Mouse (Mus musculus): Measurements from ENCODE around the gene Snap29. TPM values are rescaled to one million over a fixed set of nuclear protein-coding genes. Genes with fewer than 3 reads are reported as not detected.

The Snap29 gene
- polyA plus RNA-seq, 1 experiment from 2014 or later, result 12.9 TPM

DNA sequence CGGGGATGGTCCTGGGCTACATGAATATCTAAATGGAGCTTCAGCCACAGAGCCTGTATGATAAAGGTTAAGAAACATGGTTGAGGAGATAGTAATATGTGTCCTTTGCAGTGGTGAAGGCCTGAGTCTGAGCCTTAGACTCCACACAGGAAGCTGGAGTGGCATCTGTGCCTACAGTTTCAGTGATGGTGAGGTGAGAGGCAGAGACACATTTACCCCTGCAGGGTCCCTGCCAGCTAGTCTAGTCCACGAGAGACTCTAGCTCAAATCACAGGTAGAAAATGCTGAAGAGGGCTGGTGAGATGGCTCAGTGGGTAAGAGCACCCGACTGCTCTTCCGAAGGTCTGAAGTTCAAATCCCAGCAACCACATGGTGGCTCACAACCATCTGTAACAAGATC, 69.5 kb downstream of the Snap29 start:
- H3K27ac ChIP-seq, result no peak overlapping the region
- H3K9ac ChIP-seq, result no peak overlapping the region
- no peaks in the 10 kb centered on the region for H3K27me3 ChIP-seq
- 95% methylated on average over 4 of the region's 4 CpGs for WGBS
- no peaks in the 10 kb centered on the region for H3K4me1 ChIP-seq
- no peak overlapping the region for H3K4me3 ChIP-seq
- H3K4me2 ChIP-seq (replicated peaks), result no peak overlapping the region
- no peaks in the 10 kb centered on the region for H3K9me3 ChIP-seq
- ATAC-seq (ENCODE audit: insufficient number of reproducible peaks, insufficient read depth, low FRiP score, low TSS enrichment), result no peak
- peaks cover 31% of the 10 kb centered on the region for H3K36me3 ChIP-seq

DNA sequence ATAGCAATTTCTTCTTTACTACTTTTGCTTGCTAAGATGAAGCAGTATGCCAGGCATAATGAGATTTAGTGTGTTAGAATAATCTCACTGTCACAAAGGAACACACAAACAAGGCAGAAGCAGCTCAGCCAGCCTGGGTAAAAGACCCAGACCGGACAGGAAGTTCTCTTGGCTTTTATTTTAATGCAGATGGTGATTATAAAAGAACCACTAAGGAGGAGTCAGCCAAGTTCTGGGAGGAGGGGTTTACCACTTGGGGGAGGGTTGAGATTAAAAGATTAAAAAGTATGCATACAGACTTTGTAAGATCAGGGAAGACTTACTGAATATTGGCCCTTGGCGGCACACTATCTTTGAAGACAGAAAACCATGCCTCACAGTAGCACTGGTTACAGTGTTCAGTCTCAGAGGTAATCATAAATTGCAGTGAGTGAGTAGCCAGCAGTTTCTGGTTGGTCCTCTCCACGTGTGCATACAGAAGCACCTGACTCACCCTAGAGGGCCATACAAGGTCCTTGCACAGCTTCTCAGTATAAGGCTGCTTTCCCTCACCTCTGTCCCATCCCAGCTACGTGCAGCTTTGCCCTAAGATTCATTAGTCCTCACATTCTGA, 72.7 kb downstream of the Snap29 start:
- Histone ChIP-seq H3K36me3 (peaks cover 26% of the 10 kb centered on the region), H3K9ac (no peak overlapping the region), H3K4me2 (replicated peaks) (no peak overlapping the region), H3K4me3 (no peak overlapping the region), H3K9me3 (no peaks in the 10 kb centered on the region), H3K4me1 (no peaks in the 10 kb centered on the region), H3K27me3 (no peaks in the 10 kb centered on the region), H3K27ac (no peak overlapping the region)
- ATAC-seq (ENCODE audit: insufficient number of reproducible peaks, insufficient read depth, low FRiP score, low TSS enrichment), result no peak
- WGBS, result 86% methylated on average over 4 of the region's 4 CpGs

Other genes starting within 250 kb of the Snap29 start
- 339 and 358 TPM in 2 replicates for gene Ube2l3, start 203.3 kb upstream of the Snap29 start, polyA plus RNA-seq (2016; fragmentation: Nextera tagmentation; extraction: Ambion mirVana)
- gene Rimbp3, start 197.4 kb upstream of the Snap29 start, polyA plus RNA-seq (2016; fragmentation: Nextera tagmentation; extraction: Ambion mirVana), result 0.46 and 0.52 TPM in 2 replicates
- gene Hic2, start 172.4 kb upstream of the Snap29 start, polyA plus RNA-seq (2016; fragmentation: Nextera tagmentation; extraction: Ambion mirVana), result 10.6 and 12.7 TPM in 2 replicates
- gene Tmem191c, start 129.9 kb upstream of the Snap29 start, polyA plus RNA-seq (2016; fragmentation: Nextera tagmentation; extraction: Ambion mirVana), result 15.0 TPM in 2 replicates
- 0.39 and 0.51 TPM in 2 replicates for gene Serpind1, start 74.6 kb upstream of the Snap29 start, polyA plus RNA-seq (2016; fragmentation: Nextera tagmentation; extraction: Ambion mirVana)
- gene Pi4ka, start 328 bp downstream of the Snap29 start, polyA plus RNA-seq (2016; fragmentation: Nextera tagmentation; extraction: Ambion mirVana), result 44.6 and 45.2 TPM in 2 replicates
- gene Crkl, start 46.0 kb downstream of the Snap29 start, polyA plus RNA-seq (2016; fragmentation: Nextera tagmentation; extraction: Ambion mirVana), result 91.3 and 91.7 TPM in 2 replicates
- 1.0 and 1.5 TPM in 2 replicates for gene Aifm3, start 83.6 kb downstream of the Snap29 start, polyA plus RNA-seq (2016; fragmentation: Nextera tagmentation; extraction: Ambion mirVana)
- 104 and 118 TPM in 2 replicates for gene Lztr1, start 102.7 kb downstream of the Snap29 start, polyA plus RNA-seq (2016; fragmentation: Nextera tagmentation; extraction: Ambion mirVana)
- gene Thap7, start 125.2 kb downstream of the Snap29 start, polyA plus RNA-seq (2016; fragmentation: Nextera tagmentation; extraction: Ambion mirVana), result 66.6 and 73.1 TPM in 2 replicates
- gene Lrrc74b, start 155.3 kb downstream of the Snap29 start, polyA plus RNA-seq (2016; fragmentation: Nextera tagmentation; extraction: Ambion mirVana), result not detected in 2 replicates
- gene P2rx6, start 155.9 kb downstream of the Snap29 start, polyA plus RNA-seq (2016; fragmentation: Nextera tagmentation; extraction: Ambion mirVana), result 0.34 and 0.46 TPM in 2 replicates
- gene Slc7a4, start 177.2 kb downstream of the Snap29 start, polyA plus RNA-seq (2016; fragmentation: Nextera tagmentation; extraction: Ambion mirVana), result 3.7 and 3.8 TPM in 2 replicates
- gene Smpd4, start 213.4 kb downstream of the Snap29 start, polyA plus RNA-seq (2016; fragmentation: Nextera tagmentation; extraction: Ambion mirVana), result 44.1 and 49.3 TPM in 2 replicates
- 7.3 and 8.9 TPM in 2 replicates for gene Ccdc74a, start 240.5 kb downstream of the Snap29 start, polyA plus RNA-seq (2016; fragmentation: Nextera tagmentation; extraction: Ambion mirVana)

All from embryonic facial prominence, embryonic 12.5 days (tissue).